27 mouse cellular contexts compared by ENCODE assay signal in the genomic region with DNA sequence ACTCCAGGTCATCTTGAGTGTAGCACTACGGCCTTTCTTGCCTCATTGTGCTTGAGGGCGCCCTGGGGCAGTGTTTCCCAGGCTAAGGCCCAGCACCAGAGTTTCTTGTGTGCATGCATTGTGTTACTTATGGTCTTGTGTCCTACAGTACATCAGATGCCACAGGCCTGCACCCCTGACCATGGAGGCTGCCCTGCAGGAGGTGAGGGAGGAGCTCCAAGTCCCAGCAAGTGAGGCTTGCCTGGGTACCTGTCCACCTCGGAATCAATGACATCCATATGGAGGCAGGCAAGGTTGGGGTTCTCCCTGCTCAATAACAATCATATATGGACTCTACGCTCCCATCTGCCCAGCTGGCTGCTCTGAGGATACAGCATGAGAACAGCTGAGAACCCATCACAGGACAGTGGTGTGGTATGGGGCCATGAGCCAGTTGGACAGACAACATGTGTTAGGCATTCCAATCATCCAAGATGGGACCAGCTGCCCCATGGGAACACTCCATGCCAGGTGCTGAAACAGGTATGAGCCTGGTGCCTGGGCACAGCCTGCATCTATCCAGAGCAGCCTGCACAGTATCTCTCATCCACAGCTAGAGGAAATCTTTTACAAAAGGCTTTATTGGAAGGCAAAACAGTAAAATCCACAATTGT. TPM values are rescaled to one million over a fixed set of nuclear protein-coding genes. Genes with fewer than 3 reads are reported as not detected.
"Had no signal": no experiment of that assay in that cellular context is flagged by ENCODE, and none has a peak within 500 bp of the region (broad histone marks: within the 10 kb centered on the region; RNA-seq: fewer than 3 reads in every experiment).

No protein-coding gene starts in this region.

- H3K9me3 ChIP-seq: kidney, embryonic 15.5 days; limb, embryonic 10.5 days; limb, embryonic 13.5 days; liver, embryonic 12.5 days; liver, embryonic 15.5 days; lung, embryonic 15.5 days; megakaryocyte, embryonic 14.5 days; midbrain, embryonic 10.5 days; midbrain, embryonic 13.5 days; neural tube, embryonic 12.5 days; neural tube, embryonic 15.5 days had no signal

- H3K4me2 ChIP-seq: kidney, embryonic 15.5 days; limb, embryonic 13.5 days; liver, embryonic 12.5 days; liver, embryonic 15.5 days; lung, embryonic 15.5 days; midbrain, embryonic 13.5 days; neural tube, embryonic 12.5 days; neural tube, embryonic 15.5 days had no signal

- ATAC-seq: liver, embryonic 12.5 days; midbrain, embryonic 13.5 days; midbrain, embryonic 16.5 days had no signal

- H3K4me1 ChIP-seq: kidney, embryonic 15.5 days; limb, embryonic 10.5 days; limb, embryonic 13.5 days; liver, embryonic 12.5 days; liver, embryonic 15.5 days; lung, embryonic 15.5 days; midbrain, embryonic 10.5 days; midbrain, embryonic 13.5 days; neural tube, embryonic 12.5 days; neural tube, embryonic 15.5 days had no signal

- DNase-seq: kidney, postnatal 14 days; layer of hippocampus, adult 9-11 months; liver; lung, adult 18-20 months; lung, postnatal 10 days; lung, postnatal 36 days; right cerebral cortex, adult 18-20 months; right cerebral cortex, postnatal 14 days; right cerebral cortex, postnatal 4 days; thymus, adult 2 months; thymus, postnatal 14 days; thymus, postnatal 4 days had no signal

- H3K27ac ChIP-seq: kidney, embryonic 15.5 days; layer of hippocampus, adult 2 months; limb, embryonic 10.5 days; limb, embryonic 13.5 days; liver, embryonic 12.5 days; liver, embryonic 15.5 days; lung, embryonic 15.5 days; midbrain, embryonic 10.5 days; midbrain, embryonic 13.5 days; neural tube, embryonic 12.5 days; neural tube, embryonic 15.5 days; stomach, postnatal 0 days had no signal

- H3K27me3 ChIP-seq: kidney, embryonic 15.5 days; limb, embryonic 13.5 days; liver, embryonic 12.5 days; liver, embryonic 15.5 days; lung, embryonic 15.5 days; megakaryocyte, embryonic 14.5 days; midbrain, embryonic 13.5 days; neural tube, embryonic 12.5 days; neural tube, embryonic 15.5 days had no signal

- H3K9ac ChIP-seq: kidney, embryonic 15.5 days; limb, embryonic 13.5 days; liver, embryonic 12.5 days; liver, embryonic 15.5 days; lung, embryonic 15.5 days; midbrain, embryonic 13.5 days; neural tube, embryonic 12.5 days; neural tube, embryonic 15.5 days had no signal

- H3K4me3 ChIP-seq: kidney, embryonic 15.5 days; layer of hippocampus, adult 2 months; limb, embryonic 10.5 days; limb, embryonic 13.5 days; liver, embryonic 12.5 days; liver, embryonic 15.5 days; lung, embryonic 15.5 days; megakaryocyte, embryonic 14.5 days; midbrain, embryonic 10.5 days; midbrain, embryonic 13.5 days; neural tube, embryonic 12.5 days; neural tube, embryonic 15.5 days had no signal

RNA-seq across cellular contexts. Expression of gene Calr3, which starts 16.3 kb away (rescaled TPM):
- total RNA-seq: monocyte, adult 5-6 weeks had no signal
